Mouse (Mus musculus): ENCODE data around the gene Gm49601. TPM values are rescaled to one million over a fixed set of nuclear protein-coding genes. Genes with fewer than 3 reads are reported as not detected.

Gene Gm49601
- total RNA-seq (2014; rRNA removed) (32.7 and 33.4 TPM in 2 replicates), polyA plus RNA-seq (2015; fragmentation: Nextera tagmentation; extraction: Ambion mirVana) (3.6 and 4.9 TPM in 2 replicates)

DNA sequence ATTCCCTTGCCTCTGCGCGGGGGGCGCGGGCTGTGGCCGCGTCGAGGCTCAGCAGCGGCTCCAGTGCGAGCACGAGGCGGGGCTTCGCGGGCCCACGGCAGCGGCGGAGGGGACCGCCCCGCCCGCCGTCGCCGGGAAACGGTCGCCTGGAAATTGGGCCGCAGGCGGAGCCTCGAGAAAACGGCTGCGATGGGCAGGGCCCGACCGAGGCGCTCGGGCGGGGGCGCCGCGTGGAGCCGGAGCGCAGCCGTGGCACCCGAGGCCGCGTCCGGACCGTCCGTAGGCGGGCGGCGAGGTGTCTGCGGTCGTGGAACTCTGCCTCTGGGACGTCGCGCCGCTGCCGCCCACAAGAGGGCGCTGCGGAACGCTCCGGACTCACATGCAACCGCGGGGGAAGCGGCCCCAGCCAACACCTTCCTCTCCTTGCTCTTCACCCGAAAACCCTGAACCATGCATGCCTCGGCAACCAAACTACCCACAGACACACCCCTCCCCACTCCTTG is at the start of gene Gm49601:
Gene Gm49601 (minus strand): TSS at position 52 of the 503 bp plus-strand sequence.
- H3K9me3 ChIP-seq (ENCODE audit: low read length), result no peaks in the 10 kb centered on the region
- H3K9ac ChIP-seq, result peak within 1 kb of the TSS; percentile 58
- TF ChIP-seq CTCF (IDR thresholded peaks at IDR 0.05; ENCODE audit: low read depth), result peak; percentile 89
- DNase-seq (peak; percentile 87), ATAC-seq (peak; percentile 47)
- peak within 1 kb of the TSS; percentile 70 for H3K4me2 ChIP-seq (ENCODE audit: low read depth)
- peaks cover 19% of the 10 kb centered on the region for H3K27me3 ChIP-seq (ENCODE audit: insufficient read depth, low read length)
- 4% methylated on average over 65 of the region's 65 CpGs for WGBS
- H3K4me1 ChIP-seq (ENCODE audit: insufficient read depth), result peaks cover 19% of the 10 kb centered on the region
- peaks cover 39% of the 10 kb centered on the region for H3K36me3 ChIP-seq (ENCODE audit: insufficient read depth)
- peak within 1 kb of the TSS; percentile 55 for H3K4me3 ChIP-seq (ENCODE audit: low read depth, low read length)
- no peak within 1 kb of the TSS for H3K27ac ChIP-seq (ENCODE audit: low read depth, low read length)

DNA sequence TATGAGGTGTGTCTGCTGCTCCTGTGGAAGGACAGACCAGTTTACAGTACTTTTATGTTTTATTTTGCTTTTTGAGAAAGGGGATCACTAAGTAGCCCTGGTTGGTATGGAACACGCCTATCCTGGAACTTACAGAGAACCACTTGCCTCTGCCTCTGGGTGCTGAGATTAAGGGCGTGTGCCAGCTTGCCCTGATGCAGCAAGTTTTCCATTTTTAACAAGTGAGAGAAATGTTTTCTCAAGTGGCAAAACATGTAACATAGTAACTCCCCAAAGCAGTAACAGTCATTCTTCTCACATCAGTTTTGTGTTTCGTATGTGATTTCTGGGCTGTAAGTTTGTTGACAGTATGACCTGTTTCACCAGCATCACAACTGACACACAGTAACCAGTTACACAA is 46.8 kb upstream of the Gm49601 start:
- Histone ChIP-seq H3K27ac (ENCODE audit: low read depth, low read length) (no peak overlapping the region), H3K4me3 (ENCODE audit: low read depth, low read length) (no peak overlapping the region), H3K36me3 (ENCODE audit: insufficient read depth) (no peaks in the 10 kb centered on the region), H3K4me1 (ENCODE audit: insufficient read depth) (no peaks in the 10 kb centered on the region), H3K9ac (no peak overlapping the region), H3K9me3 (ENCODE audit: low read length) (no peaks in the 10 kb centered on the region), H3K4me2 (ENCODE audit: low read depth) (no peak overlapping the region), H3K27me3 (ENCODE audit: insufficient read depth, low read length) (no peaks in the 10 kb centered on the region)
- ATAC-seq (no peak), DNase-seq (no peak)
- TF ChIP-seq CTCF (IDR thresholded peaks at IDR 0.05; ENCODE audit: low read depth), result no peak
- WGBS, result 89% methylated on average over 3 of the region's 3 CpGs

DNA sequence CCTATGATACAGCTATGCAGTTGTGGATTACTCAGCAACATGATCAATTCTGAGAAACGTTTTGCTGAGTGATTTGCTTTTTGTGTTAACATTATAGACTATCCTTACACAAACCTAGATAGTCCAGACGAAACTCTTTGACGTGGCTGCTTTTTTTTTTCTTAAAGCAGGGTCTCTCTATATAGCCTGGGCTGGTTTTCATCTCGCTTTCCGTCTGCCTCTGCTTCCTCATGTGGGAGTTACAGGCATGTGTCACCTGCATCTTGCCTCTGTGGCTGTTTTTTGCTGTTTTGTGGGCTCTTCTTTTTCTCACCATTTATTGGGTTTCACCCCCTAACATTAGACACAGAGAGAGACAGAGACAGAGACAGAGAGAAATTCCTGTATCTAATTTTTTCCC is 45.8 kb upstream of the Gm49601 start:
- H3K4me2 ChIP-seq (ENCODE audit: low read depth), result no peak overlapping the region
- no peak overlapping the region for H3K27ac ChIP-seq (ENCODE audit: low read depth, low read length)
- no peaks in the 10 kb centered on the region for H3K36me3 ChIP-seq (ENCODE audit: insufficient read depth)
- H3K9me3 ChIP-seq (ENCODE audit: low read length), result no peaks in the 10 kb centered on the region
- H3K4me1 ChIP-seq (ENCODE audit: insufficient read depth), result no peaks in the 10 kb centered on the region
- H3K27me3 ChIP-seq (ENCODE audit: insufficient read depth, low read length), result no peaks in the 10 kb centered on the region
- 76% methylated on average over 5 of the region's 5 CpGs for WGBS
- no peak for DNase-seq
- no peak overlapping the region for H3K4me3 ChIP-seq (ENCODE audit: low read depth, low read length)
- no peak for ATAC-seq
- no peak overlapping the region for H3K9ac ChIP-seq
- no peak for TF ChIP-seq CTCF (IDR thresholded peaks at IDR 0.05; ENCODE audit: low read depth)

DNA sequence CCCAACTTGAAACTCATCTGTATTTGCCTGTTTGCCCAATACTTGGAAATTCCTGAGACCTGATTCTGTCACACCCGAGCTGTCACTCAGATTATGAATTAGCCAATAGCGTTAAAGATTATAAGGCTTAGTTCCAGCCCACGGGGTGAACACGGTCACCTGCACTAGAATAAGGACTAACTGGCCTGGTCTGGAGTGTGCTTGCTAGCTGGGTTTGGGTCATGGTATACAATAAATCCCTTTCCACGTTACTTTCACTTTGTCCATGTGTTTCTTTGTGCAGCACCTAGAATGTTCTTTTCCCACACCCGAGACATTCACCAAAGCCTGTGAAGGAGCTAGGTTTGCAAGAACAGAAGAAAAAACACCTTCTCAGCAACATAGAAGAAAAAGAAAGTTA is 43.7 kb upstream of the Gm49601 start:
- WGBS, result 73% methylated on average over 6 of the region's 6 CpGs
- H3K4me1 ChIP-seq (ENCODE audit: insufficient read depth), result no peaks in the 10 kb centered on the region
- no peak overlapping the region for H3K9ac ChIP-seq
- no peak for DNase-seq
- H3K27ac ChIP-seq (ENCODE audit: low read depth, low read length), result no peak overlapping the region
- H3K4me3 ChIP-seq (ENCODE audit: low read depth, low read length), result no peak overlapping the region
- no peak for ATAC-seq
- no peaks in the 10 kb centered on the region for H3K27me3 ChIP-seq (ENCODE audit: insufficient read depth, low read length)
- no peak overlapping the region for H3K4me2 ChIP-seq (ENCODE audit: low read depth)
- H3K36me3 ChIP-seq (ENCODE audit: insufficient read depth), result no peaks in the 10 kb centered on the region
- H3K9me3 ChIP-seq (ENCODE audit: low read length), result no peaks in the 10 kb centered on the region
- no peak for TF ChIP-seq CTCF (IDR thresholded peaks at IDR 0.05; ENCODE audit: low read depth)

DNA sequence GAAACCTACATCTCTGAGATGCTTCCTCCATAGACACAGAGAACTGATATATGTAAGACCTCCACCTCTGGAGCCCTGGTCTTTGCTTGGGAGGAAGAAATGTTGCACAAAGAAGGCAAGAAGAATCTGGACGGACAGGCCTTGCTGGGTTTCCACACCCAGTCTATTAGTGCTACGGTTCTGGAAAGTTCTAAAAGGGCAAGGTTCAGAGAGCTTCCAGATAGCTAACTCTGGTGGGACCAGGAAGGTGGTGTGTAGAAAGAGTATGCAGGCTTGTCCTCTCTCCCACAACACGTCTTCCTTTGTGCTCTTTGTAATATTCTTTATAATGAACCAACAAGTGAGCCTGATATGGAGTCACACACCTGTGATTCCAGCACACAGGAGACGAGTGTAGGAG is 32.4 kb upstream of the Gm49601 start:
- no peak overlapping the region for H3K4me3 ChIP-seq (ENCODE audit: low read depth, low read length)
- no peaks in the 10 kb centered on the region for H3K4me1 ChIP-seq (ENCODE audit: insufficient read depth)
- ATAC-seq (no peak), DNase-seq (no peak)
- TF ChIP-seq CTCF (IDR thresholded peaks at IDR 0.05; ENCODE audit: low read depth), result no peak
- no peak overlapping the region for H3K4me2 ChIP-seq (ENCODE audit: low read depth)
- no peak overlapping the region for H3K27ac ChIP-seq (ENCODE audit: low read depth, low read length)
- no peaks in the 10 kb centered on the region for H3K9me3 ChIP-seq (ENCODE audit: low read length)
- H3K36me3 ChIP-seq (ENCODE audit: insufficient read depth), result no peaks in the 10 kb centered on the region
- H3K9ac ChIP-seq, result no peak overlapping the region
- H3K27me3 ChIP-seq (ENCODE audit: insufficient read depth, low read length), result no peaks in the 10 kb centered on the region
- 82% methylated on average over 4 of the region's 4 CpGs for WGBS

DNA sequence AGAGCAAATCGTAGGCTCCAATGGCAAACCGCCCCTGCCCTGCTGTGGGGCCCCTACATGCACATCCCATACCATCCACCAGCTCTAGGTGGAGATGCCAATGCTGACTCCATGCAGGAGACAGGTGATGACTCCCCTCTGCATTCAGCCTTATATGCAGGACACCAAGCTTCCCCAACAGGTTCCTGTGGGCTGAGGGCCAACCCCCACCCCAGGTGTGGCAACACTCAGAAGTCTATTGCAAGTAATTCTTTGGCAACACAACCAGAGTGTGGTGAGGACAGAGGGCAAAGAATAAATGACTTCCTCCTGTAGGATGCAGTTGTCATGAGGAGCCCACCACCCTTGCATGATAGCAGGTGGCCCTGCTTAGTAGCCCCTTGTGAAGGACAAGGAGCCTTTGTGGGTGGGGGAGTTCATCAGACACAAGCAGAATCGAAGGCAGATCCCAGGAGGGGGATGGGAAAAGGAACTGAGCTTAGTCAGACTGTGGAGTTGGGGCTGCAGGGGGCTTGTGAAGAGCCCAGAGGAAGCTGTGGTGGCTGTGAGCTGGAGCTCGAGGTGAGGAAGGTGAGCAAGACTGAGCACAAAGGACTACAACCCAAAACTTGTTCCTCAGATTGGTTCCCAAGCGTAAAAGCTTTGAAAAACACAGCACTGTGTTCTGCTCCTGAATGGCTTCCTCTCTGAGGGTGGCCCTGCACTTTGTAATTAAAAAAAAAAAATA is 29.3 kb upstream of the Gm49601 start:
- H3K9me3 ChIP-seq (ENCODE audit: low read length), result no peaks in the 10 kb centered on the region
- DNase-seq (no peak), ATAC-seq (no peak)

DNA sequence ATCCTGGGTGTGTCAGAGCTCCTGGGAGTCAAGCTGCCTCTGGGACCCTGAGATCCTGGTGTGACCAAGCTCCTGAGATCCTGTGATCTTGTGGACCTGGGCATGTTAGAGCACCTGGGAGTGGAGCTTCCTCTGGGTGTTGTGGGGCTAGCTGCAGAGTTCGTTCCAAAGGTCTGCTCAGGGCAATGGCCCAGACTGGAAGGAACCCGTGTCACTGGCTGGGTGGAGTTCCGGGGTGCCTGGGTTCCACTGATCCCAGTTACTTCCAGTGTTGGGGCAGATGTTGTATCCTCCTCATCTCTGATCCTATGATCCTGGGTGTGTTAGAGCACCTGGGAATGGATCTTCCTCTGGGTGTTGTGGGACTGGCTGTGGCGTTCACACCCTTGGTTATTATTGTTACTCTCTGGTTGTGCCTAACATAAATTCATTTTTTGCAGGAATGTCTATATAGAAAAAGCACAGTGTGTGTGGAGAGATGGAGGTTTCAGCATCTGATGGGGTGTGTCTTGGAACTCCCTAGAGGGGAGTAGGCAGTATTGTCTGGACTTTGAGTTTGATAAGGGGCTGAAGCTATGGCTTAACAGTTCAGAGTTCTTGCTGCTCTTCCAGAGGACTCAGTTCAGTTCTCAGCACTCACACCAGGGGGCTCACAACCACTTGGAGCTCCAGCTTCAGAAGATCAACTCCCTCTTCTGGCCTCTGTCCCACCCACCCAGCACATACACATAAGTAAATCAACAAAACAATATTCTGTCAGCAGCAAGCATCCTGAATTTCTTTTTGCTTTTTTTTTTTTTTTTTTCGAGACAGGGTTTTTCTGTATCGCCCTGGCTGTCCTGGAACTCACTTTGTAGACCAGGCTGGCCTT is 27.3 kb upstream of the Gm49601 start:
- Histone ChIP-seq H3K4me2 (ENCODE audit: low read depth) (no peak overlapping the region), H3K9ac (no peak overlapping the region), H3K36me3 (ENCODE audit: insufficient read depth) (no peaks in the 10 kb centered on the region), H3K9me3 (ENCODE audit: low read length) (no peaks in the 10 kb centered on the region), H3K4me1 (ENCODE audit: insufficient read depth) (no peaks in the 10 kb centered on the region), H3K4me3 (ENCODE audit: low read depth, low read length) (no peak overlapping the region), H3K27ac (ENCODE audit: low read depth, low read length) (no peak overlapping the region), H3K27me3 (ENCODE audit: insufficient read depth, low read length) (no peaks in the 10 kb centered on the region)
- TF ChIP-seq CTCF (IDR thresholded peaks at IDR 0.05; ENCODE audit: low read depth), result no peak
- DNase-seq (no peak), ATAC-seq (no peak)
- WGBS, result 84% methylated on average over 6 of the region's 6 CpGs

More for the DNA sequence above, 29.3 kb upstream of the Gm49601 start:
- no peaks in the 10 kb centered on the region for H3K36me3 ChIP-seq (ENCODE audit: insufficient read depth)
- WGBS, result 64% methylated on average over 5 of the region's 5 CpGs
- H3K9ac ChIP-seq, result no peak overlapping the region
- TF ChIP-seq CTCF (IDR thresholded peaks at IDR 0.05; ENCODE audit: low read depth), result no peak
- H3K27me3 ChIP-seq (ENCODE audit: insufficient read depth, low read length), result no peaks in the 10 kb centered on the region
- H3K4me1 ChIP-seq (ENCODE audit: insufficient read depth), result no peaks in the 10 kb centered on the region
- H3K4me3 ChIP-seq (ENCODE audit: low read depth, low read length), result no peak overlapping the region
- no peak overlapping the region for H3K4me2 ChIP-seq (ENCODE audit: low read depth)
- H3K27ac ChIP-seq (ENCODE audit: low read depth, low read length), result no peak overlapping the region

Measured in forebrain, postnatal 0 days (tissue).